Mouse (Mus musculus) lung, postnatal 10 days (tissue): ENCODE results near the gene Fcamr.

ENCODE experiments used
- DNase-seq: peaks from one replicate; pipeline ENCODE4 v3.0.0; 2021

The Fcamr gene

DNA sequence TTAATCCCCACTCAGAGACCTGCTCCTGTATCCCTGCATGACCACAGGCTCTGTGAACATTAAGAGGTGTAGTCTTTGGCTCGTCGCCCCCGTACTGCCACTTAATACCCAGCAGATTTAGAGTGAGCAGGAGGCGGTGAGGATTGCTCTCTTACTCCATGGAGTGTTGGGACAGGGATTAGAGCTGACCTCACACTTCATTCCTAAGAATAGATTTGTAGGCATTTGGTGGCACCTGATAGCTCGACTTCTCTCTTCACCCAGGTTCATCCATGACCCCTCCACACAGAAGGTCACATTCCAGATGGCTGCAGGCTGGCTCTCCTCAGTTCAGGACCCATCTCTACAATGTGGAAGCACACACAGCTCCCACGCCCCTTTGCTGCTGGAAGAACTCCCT lies 3.6 kb downstream of the Fcamr start:
- no peak for DNase-seq

DNA sequence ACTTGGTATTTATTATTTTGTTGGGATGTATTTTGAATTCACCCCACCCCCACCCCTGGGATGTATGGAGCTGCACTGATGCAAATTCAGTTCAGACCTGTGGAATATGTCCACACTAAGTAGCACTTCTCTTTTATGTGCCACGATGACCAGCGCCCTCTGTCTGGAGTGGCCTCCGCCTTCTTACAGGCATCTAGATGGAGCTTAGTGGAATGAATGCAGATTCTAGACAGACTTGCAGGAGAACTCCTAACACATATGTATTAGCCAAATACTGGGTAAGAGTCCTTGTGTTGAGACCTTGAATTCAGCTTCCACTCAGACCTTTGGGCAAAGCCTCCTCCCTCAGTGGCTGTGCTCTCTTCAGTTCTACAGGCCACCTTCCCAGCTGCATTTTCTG lies 10.2 kb downstream of the Fcamr start:
- DNase-seq = no peak

DNA sequence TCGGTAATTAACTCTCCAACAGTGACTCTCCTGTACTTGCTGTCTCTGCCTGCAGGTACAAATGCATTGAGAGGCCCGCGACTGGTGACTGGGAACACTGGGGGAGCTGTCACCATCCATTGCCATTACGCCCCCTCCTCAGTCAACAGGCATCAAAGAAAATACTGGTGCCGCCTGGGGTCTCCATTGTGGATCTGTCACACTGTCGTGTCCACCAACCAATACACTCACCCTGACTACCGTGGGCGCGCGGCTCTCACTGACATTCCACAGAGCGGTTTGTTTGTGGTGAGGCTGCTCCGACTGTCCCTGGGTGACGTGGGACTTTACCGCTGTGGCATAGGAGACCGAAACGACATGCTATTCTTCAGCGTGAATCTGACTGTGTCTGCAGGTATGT lies 10.6 kb downstream of the Fcamr start:
- DNase-seq = no peak

DNA sequence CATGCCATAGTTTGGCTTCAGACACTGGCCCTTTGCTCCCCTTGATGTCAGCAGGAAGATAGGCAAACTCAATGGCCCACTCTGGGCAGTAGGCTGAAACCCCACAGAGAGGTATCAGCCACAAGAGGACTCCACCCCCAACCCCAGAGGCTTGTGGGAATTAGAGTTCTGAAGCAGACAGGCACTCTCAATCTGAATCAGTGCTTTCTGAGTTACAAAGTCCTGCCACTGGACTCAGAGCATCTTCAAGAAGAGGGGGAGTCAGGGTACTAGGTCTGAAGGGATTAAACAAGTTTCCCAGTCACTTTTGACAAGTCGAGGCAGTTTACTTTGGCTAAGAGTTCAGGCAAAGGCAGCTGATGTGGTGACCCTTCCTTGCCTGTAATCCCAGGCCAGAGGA lies 19.0 kb downstream of the Fcamr start:
- DNase-seq = no peak

DNA sequence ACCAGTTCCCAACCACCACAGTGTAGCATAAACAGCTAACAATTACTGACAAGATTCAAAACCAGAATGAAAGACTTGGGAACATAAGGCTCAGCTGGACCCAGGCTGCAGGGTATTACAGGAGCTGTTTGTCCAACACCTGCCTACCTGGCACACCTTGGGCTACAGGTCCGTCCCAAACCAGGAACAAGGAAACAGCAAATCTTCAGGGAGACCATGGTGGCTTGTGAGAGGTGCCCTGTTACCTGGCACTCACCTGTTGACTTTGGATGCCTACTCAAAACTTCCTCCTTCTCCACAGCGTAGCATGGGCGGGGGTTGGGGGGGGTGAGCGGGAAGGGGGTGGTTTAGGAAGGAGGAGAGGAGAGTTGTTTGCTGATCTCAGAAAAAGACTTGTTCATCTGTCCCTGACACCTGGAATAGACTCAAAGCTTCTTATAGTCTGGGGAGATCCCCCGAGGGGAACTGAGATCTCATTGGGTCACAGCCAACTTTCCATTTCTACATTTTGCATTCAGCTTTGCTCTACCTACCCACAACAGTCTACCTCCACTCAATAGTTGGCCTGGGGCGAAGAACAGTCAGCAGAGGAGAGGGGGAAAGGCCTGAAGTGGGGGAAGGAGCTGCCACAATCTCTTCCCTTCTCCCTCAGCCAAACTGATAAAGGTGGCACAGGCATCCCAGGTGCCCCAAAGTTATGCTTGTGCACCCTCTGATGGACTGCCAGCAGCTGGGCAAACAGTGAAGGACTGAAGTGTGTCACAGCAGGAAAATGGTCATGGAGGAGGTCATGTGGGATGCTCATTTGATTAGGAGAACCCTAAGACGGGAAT lies 19.8 kb downstream of the Fcamr start:
- DNase-seq = peak; percentile 10

DNA sequence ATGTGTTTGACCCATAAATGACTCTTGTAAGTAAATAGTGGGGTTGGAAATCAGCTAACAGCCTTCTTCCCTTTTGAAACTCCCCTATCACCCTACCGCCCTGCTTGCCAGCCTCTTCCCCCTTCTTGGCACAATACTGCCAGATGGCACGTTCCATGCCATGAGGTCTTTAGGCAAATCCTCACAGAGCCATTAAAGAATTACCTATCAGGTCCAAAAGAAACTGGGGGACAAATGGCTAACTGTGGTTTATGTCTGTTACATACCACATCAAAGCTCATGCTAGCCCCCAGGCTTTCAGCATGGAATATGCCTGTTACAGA lies 20.4 kb downstream of the Fcamr start:
- no peak for DNase-seq

DNA sequence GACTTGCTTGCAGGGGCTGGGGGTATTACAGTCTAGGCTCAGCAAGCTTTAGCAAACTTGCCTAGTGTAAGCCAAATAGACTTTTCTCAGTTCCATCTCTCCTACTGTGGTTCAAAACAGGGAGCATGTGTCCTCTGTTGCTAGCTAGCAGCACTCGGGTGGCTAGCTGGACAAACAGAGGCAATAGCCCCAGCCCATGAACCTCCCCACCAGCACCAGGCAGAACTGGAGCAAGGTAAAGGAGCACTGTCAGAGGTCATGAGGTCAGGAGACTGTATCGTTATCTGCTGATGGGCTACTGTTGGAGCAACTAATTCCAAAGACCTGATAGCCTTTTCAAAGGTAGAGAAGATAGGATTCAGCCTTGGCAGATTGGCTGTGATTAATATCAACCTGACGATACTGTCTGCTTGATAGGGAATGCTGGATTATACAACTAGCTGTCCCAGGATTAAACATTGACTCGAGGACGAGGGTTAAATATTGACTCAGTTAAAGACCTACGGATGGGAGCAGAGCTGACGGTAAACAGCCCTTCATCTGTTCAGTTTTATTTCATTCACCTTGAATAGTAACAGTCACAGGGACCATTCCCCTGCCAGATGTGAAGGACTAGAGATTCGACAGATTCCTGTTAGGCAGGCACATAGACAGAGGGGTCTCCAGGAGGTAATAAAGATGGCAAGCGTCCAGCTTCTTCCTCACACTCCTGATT lies 21.4 kb downstream of the Fcamr start:
- no peak for DNase-seq

DNA sequence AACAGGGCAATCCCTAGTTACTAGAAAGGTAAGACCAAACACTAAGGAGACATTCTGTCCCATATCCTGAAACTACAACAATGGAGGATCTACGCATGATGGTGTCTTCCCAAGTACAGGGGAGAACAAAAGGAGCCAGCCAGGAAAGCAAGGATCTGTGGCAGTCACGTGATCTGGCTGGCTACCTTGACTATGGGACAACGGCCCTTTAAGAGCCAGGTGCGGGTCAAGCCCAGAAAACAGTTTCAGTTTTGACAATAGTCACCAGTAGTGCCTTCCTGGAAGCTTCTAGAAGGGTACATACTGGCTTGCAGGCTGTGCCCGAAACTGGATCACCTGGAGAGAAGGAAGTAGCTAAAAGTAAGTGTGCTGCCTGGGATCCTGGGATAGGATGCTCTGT lies 25.7 kb downstream of the Fcamr start, which contains the start of gene Pigr:
Gene Pigr (plus strand): TSS at position 237 of the 400 bp plus-strand sequence.
- no peak for DNase-seq

DNA sequence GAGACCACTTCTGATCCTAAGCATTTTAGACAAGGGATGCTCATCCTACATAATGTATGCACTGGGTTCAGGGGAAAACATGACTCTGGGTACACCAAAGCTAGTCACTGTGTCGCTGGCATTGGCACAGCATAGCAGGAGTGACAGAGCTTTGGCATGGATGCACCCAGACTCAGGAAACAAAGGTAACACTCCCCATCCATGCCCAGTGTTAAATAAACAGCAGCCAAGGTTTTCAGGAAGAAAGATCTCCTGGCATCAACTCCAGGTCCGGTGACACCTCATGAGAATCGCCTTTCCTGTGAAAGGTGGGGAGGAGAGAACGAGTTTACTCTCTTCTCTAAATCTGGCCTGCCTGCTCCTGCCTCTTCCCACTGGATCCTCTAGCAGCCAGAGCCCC lies 28.0 kb downstream of the Fcamr start:
- DNase-seq = no peak

DNA sequence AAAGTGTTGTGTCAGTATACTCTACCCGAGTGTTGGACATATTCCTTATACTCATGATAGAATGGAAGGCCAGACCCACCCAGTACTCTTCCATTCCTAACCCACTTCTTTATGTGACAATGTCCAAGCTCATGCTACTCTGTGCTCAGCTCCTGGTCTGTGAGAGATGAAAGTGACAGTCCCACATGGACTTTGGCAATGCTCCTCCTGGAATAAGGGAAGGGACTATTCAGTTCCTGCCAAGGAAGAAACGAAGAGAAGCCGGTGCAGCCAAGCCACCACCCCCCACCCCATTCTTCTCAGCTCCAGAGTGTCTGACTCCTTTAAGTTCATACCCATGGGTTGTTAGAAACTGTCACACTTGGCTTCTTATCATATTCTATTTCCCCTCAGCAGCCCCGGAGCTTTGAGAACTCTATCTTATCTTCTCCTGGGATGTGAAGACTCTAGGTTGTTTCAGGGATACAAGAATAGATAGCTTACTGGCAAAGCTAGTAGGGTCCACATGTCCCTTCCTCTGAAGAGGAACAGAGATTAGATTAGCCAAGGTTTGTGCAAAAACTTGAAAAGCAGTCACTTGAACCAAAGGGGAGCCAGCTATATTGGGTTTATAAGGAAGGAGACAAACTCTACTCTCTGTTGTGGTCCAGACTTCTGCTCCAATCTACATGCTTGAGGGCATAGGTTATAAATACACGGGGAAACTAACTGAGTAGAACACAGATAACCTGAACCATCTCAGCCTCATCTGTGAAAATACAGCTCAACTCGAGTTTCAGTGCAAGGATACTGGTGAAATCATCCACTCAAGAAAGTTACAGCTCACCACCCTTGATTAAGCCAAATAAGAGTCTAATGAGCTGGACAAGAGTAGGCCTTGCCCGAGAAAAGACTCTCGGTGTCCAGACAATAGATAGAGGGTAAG lies 29.5 kb downstream of the Fcamr start:
- DNase-seq = no peak

DNA sequence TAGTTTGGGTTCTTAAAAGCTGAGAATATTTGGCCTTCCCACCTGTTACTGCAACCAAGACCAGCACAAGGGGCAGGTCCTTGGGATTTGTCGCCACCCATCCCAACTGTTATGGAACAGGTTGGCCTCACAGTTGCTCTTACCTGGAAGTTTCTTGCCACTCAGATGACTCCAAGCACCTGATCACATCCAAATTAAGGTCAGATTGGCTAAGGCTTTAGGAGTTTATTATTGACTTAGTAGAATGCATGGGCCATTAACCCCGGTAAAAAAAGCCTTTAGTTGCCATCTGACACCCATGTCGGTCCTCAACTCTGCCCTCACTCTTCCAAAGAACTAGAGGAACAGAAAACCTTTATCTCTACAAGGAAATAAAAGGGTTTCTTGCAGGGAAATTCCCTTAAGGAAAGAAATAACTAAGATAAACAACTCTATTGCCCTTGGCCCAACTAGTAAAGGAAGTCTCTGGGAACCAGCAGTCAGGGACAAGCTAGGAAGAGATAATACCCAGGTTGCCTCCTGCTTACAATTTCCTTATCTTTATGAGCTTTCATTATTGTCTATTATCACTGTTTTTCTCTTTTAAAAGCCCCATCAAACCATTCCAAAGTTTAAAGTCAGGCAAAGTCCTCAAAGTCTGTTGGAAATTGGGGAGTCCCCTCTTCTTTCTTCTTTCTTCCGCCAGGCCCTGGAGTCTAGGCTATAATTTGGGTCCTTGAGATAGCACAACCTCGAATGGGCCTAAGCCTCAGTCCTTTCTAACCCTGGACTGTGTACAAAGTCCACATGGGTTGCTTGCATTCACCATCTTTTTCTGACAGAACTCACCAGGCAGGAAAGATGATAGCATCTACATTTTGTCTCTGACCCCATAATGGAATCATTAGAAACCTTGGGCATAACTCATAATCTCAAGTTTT lies 31.8 kb downstream of the Fcamr start:
- no peak for DNase-seq

DNA sequence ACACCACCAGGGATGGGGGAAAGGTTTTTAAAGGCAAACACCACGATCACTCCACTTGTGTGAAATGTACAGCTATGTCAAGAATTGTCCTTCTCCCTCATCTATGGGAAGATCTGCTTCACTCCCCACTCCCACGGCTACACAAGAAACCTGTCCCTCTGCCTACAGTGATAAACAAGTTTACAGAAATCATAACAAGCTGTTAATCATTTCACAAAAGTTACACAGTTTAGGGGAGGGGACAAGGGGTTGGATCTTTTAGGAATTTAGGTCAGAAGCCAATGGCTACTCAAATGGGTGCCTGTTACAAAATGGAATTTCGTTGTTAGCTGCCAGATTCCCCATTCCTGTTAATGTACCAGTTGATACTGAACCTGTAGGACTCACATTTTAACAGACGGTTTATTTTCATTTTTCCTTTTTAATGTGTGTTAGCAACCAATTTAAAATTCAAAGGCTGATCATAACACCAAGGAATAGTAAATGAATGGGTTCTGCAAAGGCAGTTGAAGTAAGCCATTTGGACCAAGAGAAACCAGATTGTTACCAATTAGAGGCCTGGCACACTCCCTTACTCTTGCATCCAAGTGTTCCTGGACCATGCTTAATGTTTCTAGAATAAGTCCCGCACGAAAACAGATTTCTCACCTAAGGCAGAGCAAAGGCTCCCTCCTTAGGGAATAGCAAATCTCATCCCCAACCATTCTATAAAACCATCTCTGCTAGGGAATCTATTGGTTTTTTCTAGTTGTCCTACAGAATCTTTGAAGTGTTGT lies 34.6 kb downstream of the Fcamr start:
- DNase-seq = no peak

DNA sequence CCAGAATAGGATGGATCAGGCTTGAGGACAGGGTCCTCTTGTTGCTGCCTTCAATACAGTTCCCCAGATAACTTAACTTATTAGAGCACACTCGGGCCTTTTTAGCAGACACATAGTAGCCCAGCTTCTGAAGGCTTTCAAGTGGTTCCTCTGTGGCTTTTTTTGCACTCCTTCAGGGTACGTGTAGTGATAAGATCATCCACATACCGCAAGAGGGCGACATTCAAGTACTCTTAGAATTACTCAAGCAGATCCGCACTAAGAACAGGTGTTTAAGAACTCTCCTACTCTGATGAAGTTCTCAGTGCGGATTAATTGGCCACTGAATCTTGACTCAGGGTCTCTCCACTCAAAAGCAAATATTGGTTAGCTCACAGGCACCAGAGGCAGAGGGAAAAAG lies 37.6 kb downstream of the Fcamr start:
- DNase-seq = peak; percentile 60

DNA sequence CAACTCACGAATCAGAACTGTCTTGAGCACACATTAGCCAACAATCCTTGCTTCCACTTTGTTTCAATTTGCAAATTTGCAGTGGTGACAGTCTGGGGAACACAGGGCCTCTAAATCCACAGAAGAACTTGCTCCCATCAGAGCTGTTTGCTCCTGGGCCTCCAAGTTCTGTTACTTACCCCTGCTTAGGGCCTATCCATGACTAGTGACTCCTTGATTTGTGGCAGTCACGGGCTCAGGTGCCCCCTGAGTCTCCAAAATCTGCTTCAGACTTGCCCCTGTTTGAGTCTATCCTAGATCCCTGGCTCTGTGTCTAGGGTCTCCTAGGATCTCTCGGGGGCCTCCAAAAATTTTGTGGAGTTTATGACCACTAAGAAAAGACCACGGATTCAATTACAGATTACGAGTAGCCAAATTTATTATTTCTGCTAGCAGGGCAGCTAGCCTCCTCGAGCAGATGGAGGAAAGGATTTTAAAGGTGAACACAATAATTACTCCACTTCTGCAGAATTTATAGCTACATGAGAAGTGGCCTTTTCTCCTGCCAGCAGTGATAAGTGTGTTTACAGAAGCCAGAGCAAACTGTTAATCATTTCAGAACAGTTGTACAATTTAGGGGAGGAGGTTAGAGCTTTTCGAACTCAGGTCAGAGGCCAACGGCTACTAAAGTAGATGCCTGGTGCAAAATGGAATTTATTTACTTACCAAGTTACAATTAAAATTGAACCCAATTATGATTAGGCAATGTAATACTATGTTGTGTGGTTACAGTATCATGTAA lies 40.1 kb downstream of the Fcamr start:
- no peak for DNase-seq

DNA sequence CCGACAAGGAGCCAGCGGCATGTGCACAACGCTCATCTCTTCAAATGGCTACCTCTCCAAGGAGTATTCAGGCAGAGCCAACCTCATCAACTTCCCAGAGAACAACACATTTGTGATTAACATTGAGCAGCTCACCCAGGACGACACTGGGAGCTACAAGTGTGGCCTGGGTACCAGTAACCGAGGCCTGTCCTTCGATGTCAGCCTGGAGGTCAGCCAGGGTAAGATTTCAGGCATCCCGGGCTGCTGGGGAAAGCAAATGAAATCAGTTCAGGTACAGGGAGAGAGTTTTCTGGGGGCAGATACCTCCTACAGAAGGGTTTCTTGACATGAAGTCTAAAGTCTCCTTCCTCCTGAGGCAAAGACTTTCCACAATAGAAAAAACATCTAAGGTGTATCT lies 40.9 kb downstream of the Fcamr start:
- no peak for DNase-seq

DNA sequence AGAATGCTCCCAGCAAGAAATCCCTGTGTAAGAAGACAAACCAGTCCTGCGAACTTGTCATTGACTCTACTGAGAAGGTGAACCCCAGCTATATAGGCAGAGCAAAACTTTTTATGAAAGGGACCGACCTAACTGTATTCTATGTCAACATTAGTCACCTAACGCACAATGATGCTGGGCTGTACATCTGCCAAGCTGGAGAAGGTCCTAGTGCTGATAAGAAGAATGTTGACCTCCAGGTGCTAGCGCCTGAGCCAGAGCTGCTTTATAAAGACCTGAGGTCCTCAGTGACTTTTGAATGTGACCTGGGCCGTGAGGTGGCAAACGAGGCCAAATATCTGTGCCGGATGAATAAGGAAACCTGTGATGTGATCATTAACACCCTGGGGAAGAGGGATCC lies 43.8 kb downstream of the Fcamr start:
- no peak for DNase-seq

DNA sequence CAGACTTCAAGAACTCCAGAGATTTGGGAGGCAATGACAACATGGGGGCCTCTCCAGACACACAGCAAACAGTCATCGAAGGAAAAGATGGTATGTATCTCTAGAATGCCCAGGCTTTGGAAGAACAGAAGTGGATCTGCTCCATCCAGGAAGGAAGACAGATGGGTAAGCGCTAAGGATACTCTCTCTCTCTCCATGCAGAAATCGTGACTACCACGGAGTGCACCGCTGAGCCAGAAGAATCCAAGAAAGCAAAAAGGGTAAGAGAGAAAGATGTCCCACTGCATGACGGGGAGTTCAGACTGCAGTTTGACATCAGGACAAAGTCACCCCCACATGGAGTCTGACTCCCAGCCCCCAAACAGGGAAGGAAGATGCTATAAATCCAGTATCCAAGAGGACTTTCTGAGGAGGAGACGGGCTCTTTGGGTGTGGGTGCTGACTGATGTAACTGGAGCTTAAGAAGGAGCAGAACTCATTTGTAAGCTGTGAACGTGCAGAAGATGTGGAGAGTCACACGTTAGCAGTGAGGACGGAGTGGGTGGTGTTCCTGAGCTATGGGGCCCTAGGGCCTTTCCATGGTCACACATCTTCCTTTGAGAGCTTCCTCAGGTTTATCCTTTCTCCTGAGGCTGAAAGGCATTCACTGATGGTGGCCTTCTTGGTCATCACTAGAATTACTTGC lies 49.0 kb downstream of the Fcamr start:
- no peak for DNase-seq

DNA sequence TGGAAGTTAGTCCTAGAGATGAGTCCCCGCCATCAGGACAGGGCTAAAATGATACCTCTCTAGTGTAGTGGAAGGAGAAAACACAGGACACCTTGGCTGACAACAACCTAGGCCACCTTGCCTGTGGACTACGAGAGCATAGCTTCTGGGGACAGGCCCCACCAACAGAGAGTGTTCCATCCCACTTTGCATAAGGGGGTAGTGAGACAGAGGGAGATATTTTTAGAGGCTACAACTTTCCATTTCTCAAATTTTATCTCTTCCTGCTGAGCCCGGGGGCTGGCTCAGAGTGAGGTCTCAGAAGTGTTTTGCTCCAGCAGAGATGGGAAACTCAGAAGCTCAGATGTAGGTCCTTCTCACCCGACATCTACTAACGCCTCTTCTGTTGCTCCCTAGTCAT lies 49.7 kb downstream of the Fcamr start:
- DNase-seq = no peak

DNA sequence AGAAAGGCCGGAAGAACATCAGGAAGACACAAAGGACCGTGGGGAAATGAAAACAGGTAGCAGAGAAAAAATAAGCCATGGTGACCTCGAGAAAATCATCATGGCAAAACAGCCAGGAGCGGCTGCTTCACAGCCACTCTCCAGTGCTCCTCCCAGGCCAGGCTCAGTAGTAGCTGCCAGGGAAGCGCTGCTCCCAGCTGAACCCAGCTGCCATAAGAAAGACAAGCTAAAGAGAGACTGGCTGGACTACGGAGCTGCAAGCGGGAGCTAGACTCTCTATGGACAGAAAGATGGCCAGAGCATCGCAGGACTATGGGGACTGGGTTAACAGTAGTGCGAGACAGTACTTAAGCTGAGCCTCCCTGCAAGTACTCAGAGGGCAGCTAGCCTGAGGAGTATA lies 54.1 kb downstream of the Fcamr start:
- DNase-seq = no peak

DNA sequence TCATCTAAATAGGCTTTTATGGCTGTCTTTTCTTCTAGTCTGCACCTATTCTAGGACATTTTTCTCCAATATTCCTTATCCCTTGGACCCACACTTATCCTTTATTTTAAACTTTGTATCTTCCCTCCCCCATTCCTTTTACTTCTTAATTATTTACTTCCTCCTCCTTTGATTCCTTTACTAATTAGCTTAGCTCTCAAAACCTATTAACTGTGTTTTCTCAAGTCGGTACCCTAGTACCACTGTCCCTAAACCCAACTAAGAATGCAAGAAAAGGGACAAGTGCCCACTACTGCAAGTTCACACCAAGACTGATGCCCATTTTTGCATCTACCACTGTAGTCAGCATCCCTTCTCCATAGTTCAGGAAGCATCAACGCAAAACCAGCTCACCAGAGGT lies 55.0 kb downstream of the Fcamr start:
- no peak for DNase-seq
